Mouse (Mus musculus) cerebellum, adult 18-20 months (tissue): ENCODE results near the gene Ftsj1.
A peak's percentile ranks its signal among the peaks of the same experiment; 100 is the strongest.

Source experiments
- DNase-seq, 2 experiments: peaks; one replicate each; pipeline ENCODE4 v3.0.0; 2021

Gene Ftsj1

DNA sequence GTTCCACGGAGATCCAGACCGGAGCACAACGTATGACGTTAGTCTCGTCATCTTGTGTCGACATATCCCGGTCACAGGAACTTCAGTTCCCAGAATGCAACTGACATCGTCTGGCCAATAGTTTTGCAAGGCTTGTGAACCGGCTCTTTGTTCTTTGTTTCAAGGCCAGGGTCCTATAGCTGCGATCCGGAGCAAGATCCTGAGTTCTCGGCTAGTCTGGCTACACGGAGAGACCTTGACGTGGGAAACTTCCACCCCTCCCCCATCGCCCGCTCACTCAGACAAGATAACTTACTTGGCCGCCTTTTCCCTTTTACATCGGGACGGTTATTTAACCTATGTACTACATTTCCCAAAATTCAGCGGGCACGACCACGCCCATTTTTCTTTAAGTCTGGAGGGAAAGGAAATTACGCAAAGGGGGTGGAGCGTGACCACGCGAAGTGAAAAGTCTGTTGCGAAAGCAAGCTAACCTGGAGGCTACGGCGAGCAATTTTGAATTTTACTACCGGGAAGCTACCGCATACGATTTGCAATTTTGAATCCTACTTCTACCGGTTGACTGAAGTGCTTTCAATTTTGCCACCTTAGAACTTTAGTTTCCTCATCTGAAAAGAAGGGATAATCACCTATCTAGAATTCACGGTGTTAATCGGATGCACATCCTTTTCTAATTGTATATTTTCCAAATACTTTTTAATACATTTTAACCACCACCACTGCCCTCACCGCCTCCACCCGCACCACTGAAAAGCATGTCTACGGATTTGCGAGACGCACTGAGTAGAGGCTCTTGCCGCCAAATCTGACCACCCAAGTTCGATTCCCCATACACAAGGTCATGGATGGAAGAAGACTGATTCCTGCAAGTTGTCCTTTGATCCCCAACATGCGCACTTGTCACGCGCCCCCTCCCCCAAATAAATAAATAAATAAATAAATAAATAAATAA lies at the start of gene Ftsj1:
Gene Ftsj1, minus strand, starts transcription at position 73 of the 952 bp plus-strand sequence.
- DNase-seq: peak; percentile 80 to 89

DNA sequence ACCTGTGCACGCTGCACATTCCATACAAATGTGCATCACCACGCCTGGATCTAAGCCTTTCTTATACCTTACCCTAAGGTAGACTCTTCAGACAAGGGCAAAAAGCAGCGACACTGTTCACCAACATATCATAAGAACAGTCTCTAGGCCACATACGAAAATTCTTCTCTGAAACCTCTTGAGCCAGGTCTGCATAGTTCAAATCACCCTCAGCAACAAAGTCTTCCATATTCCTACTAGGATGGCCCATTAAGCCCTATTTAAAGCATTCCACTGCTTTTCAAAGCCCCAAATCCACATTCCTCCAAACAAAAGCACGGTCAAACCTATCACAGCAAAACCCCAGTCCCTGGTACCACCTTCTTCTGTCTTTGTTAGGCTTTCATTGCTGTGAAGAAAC lies 36.4 kb upstream of the Ftsj1 start:
- no peak for DNase-seq

GRCm38 (mm10) chrX:8274056-8274455 lies 21.9 kb upstream of the Ftsj1 start:
- no peak for DNase-seq

GRCm38 (mm10) chrX:8272000-8272399 lies 19.8 kb upstream of the Ftsj1 start:
- DNase-seq: no peak

GRCm38 (mm10) chrX:8271083-8271820 lies 19.0 kb upstream of the Ftsj1 start, which contains the start of gene Slc38a5:
Gene Slc38a5 (plus strand): TSS chrX:8271133.
- DNase-seq: no peak

DNA sequence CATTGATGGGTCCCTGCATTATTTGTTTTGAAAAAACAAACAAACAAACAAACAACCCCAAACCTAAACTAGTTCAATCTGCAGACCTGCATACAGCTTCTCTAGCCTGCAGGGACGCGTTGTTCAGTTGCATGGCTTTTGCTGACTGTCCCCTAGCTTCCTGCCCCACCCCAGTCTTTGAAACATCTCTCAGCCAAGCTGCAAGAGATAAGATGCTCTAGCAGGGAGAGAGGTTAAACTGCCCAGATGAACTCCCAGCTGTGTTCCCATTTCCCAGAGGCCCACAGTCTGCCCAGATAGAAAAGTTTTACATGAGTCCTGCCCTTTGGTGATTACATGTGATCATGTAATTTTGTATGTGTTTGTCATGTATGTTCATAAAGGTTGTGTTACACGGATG lies 12.0 kb upstream of the Ftsj1 start:
- no peak for DNase-seq

- no peak for DNase-seq
These were observed 11.1 kb upstream of the Ftsj1 start for GRCm38 (mm10) chrX:8263156-8263804.

- no peak for DNase-seq
These were observed 7.3 kb upstream of the Ftsj1 start for GRCm38 (mm10) chrX:8259478-8259877.

- DNase-seq: no peak
These were observed 3.6 kb upstream of the Ftsj1 start for GRCm38 (mm10) chrX:8255807-8256206.

DNA sequence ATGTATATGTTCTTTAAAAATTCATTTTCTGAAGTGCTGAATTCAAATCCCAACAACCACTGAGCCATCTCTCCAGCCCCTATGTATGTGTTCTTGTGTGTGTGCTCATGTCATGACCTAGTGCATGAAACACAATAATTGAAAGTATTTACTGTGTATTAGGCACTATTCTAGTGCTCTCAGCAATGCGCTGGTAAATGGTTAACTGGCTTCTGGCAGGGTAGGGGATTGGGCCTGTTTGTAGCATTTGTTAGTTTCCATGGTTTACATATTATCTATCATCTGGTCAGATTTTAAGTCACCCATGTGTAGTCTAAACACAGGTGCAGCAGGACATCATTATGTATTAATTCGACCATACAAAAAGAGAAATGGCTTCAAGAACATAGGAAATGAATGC lies 1.5 kb upstream of the Ftsj1 start:
- DNase-seq: no peak

DNA sequence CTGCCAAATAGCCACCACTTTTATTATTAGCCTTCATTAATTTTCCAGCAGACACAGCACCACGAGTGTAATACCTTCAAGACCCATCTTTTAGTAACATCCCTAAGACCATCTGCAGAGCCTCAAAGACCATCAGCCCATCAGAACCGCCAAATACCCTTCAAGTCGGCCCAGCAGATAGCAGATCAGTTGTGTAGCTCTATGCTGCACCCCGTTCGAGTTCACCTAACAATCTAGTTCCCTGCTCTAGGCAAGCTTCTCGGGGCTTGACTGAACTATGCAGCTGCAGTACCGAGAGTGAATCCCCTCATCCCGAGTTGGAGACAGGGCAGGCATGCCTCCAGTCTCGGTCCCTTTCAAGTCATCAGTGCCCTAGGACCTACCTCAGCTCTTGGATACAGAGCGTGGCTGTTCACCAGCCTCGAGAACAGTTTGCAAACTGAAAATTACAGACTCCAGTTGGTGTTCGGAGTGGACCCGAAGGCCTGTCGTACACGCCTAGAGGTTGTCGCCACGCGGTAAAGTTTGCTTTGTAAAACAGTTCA lies 345 bp downstream of the Ftsj1 start:
- DNase-seq: no peak

- no peak for DNase-seq
These were observed 3.6 kb downstream of the Ftsj1 start for GRCm38 (mm10) chrX:8248542-8249120.

GRCm38 (mm10) chrX:8247680-8248079 lies 4.5 kb downstream of the Ftsj1 start:
- DNase-seq: no peak

- DNase-seq: no peak
These were observed 13.3 kb downstream of the Ftsj1 start for GRCm38 (mm10) chrX:8238804-8239395.

GRCm38 (mm10) chrX:8236704-8237103 lies 15.5 kb downstream of the Ftsj1 start:
- DNase-seq: no peak

DNA sequence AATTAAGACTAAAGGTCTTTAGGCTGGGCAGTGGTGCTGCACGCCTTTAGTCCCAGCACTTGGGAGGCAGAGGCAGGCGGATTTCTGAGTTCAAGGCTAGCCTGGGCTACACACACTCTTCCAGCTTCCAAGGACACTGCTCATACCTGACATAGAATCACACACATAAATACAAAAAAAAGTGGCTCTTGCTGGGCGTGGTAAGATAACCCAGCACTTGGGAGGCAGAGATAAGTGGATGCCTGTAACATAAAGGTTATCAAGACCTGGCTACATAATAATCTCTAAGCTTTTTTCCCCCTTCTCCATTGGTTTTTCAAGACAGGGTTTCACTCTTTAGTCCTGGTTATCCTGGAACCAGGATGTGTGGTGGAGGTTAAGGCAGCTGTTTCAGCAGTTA lies 18.6 kb downstream of the Ftsj1 start:
- no peak for DNase-seq

- DNase-seq: no peak
These were observed 21.9 kb downstream of the Ftsj1 start for GRCm38 (mm10) chrX:8230272-8230671.

GRCm38 (mm10) chrX:8223473-8223872 lies 28.7 kb downstream of the Ftsj1 start:
- DNase-seq: no peak

DNA sequence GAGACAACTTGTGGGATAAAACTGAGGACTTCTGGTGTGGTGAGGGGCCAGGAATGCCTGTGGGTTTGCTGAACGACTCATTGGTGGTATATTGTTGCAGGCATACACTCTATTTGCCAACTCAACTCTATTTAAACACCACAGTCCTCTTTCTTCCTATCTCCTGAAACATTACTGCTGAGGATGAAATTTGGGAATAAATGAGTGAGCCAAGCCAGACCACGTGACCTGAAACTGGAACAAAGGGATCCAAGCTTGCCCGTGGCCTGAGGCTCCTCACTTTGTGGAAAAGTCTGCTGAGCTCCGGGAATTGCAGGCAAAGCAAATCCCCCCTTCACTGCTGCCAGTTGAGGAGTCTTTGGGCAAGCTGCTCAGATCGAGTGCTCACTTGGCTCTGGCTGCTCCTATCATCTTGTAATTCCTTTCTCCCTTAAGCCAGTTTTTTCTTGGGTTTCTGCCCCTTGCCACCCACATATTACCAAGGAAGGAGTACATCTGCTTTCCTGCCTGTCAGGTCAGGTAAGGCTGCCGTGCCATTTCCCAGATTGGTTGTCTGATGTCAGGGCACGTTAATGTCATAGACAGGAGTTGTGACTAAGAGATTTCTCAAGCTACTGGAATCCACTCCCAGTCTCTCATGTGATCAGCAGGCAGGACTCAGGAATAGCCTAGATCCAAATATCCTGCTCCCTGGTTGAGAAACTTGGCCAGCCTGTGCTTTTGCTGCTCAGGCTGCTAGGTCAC lies 29.4 kb downstream of the Ftsj1 start:
- DNase-seq: peak; percentile 58 to 64

GRCm38 (mm10) chrX:8222296-8222677 lies 29.9 kb downstream of the Ftsj1 start:
- peak; percentile 63 to 72 for DNase-seq

DNA sequence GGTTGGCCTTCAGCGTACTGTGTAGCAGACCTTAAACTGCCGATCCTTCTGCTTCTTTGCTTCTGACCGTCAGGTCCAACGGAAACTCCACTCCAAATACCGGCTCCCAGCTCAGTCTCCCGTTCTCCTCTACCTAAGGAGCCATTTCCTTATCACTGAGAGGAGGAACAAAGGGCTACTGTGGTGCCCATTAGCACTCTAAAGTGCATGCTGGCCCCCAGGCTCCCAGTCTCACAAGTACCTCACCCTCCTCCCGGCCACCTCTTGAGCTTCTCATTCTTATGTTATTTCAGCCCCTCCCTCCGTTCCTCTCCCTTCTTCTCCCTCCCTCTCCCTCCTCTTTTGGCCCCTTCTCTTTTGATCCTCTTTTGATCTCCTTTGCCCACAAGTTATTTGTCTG lies 32.6 kb downstream of the Ftsj1 start:
- DNase-seq: no peak

- DNase-seq: no peak
These were observed 34.1 kb downstream of the Ftsj1 start for GRCm38 (mm10) chrX:8218114-8218513.
